Mouse (Mus musculus): Measurements from ENCODE around the gene Acvr1b. TPM values are rescaled to one million over a fixed set of nuclear protein-coding genes. Genes with fewer than 3 reads are reported as not detected.

Acvr1b gene
- polyA plus RNA-seq, 2 experiments from 2014 or later = 3.5 to 3.6 TPM

DNA sequence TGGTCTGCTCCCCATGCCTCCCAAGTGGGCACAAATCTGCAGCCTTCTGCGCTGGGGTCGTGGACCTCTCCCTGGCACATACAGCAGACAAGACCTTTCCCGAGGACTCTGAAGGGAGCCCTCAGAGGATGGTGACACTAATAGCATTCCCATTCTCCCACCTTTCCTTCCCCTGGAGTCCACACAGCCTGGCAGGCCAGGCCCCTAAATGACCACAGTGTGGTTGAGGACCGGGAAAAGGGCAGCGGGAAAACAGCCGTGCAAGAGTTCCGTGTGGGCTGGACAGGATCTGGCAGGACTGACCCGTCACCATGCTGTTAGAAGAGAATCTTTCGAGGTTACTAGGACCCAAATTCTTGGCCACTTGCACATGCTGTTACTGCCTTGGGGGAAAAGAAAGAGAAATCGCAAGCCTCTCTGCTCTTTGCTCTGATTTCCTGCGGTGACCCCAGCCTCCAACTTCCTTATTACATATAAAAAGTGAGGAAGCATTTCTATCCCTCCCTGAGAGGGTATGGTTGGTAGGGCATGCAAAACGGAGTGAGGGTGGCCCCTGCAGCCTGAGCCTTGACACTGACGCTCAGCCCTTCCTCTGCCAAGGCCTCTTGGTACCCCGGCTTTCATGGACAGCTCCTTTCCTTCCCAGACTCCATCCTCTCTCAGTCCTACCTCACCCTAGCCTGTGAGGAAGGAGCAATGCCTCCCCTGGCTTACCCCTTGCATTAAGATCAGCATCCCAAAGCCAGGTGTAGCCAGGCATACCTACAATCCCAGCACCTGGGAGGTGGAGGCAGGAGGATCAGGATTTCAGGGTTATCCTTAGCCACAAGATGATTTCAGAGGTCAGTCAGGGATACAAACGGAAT is 27.5 kb upstream of the Acvr1b start:
- no peak for ATAC-seq

DNA sequence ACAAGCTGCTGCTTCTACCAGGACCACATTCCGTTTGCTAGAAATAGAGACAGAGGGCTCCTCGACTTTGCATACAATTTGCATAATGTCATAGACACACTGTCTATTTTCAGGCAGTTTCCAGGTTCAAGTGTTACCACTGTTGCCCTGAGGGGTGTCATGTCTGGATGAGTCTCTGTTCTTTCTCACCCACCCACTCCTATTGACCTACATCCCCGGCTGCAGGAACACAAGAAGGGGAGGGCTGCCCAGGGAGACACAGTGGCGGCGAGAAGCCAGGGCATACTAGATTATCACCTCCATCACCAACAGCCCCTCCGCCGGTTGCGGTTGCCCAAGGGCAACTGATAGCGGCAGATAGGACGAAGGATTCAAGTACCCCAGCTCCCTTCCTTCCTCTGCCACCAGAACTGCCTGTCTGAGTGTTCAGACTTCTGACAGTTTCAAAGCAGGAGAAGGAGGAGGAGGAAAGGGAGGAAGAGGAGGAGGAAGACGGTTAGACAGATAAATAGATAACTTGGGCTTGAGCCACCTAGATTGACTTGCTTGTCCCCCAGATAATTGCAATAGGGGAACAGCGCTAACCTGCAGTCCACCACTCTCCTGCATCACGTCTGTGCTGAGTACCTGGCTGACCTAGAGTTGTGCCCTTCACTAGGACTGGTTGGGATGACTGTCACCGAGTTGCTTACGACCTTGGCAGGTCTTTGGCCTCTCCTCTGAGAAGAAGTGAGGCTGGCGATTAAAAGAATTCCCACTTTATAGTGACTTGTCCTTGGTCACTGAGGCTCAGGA is 26.6 kb upstream of the Acvr1b start:
- peak; percentile 6 for ATAC-seq

DNA sequence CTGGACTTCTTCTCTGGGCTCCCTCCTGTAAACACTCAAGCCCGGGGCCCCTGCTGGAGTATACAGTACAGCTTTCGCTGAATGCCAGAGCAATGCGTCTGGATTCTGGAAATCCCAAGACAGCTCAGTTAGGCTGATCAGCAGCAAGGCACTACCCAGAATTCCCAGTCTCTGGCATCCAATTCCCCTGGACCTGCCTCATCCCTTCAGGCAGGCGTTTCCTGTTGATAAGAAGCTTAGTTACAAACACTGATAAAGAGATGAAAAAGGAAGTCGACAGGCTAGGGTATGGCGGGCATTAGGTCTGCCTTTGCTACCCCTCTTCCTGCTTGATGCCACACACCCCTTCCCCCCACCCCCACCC is 26.0 kb upstream of the Acvr1b start:
- ATAC-seq = no peak

DNA sequence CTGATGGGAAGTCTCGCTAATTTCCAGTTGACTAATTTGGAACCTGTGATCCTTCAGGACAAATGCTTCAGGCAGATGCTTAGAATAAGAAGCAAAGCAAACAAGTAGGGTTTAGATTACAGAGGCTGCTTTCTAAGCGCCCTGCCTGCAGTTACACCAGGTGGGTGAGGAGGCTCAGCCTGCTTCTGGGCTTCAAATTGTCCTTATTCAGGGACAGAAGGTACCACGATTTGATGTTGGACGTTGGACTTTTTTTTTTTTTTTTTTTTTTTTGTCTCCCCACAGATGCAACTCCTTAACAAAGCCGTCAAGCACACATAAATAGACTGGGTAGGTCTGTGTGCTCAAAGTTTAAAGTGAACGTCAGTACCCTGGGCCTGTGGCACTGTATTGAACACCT is 25.3 kb upstream of the Acvr1b start:
- ATAC-seq = no peak

GRCm38 (mm10) chr15:101151409-101152261 is 22.2 kb upstream of the Acvr1b start:
- no peak for ATAC-seq

GRCm38 (mm10) chr15:101154700-101155616 is 18.9 kb upstream of the Acvr1b start:
- ATAC-seq = no peak

DNA sequence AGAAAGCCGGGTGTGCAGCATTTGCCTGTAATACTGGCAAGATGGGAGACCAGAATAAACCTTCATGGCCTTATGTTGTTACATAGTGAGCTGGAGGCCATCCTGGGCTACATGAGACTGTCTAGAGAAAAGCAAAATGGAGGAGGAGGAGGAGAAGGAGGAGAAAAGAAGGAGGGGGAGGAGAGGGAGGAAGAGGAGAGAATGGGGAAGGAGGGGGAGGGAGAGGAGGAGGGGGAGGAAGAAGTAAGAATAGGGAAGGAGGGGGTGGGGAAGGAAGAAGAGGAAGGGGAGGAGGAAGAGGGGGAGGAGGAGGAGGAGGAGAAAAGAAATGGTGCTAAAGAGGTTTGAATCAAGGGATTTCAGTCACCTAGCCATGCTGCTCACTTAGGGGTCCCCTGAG is 13.7 kb upstream of the Acvr1b start:
- ATAC-seq = no peak

- ATAC-seq = no peak
Measured at GRCm38 (mm10) chr15:101160591-101160990, 13.3 kb upstream of the Acvr1b start.

DNA sequence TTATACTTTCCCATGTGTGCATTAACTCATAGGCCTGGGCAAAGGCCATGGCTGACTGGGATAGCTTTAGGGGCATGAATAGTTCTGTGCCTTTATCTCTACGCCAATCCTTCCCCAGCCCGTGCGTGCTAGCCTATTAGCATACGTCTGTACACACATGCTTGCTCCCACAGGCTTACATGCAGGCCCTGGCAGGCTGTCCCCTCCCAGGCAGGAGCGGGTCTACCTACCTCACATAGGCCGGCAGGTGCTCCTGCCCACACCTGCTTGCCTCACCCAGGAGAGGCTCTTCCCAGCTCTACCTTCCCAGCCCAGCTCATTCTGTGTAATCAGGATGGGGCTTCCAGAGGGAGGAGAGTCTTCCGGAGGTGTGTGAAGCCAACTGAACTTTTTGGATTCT is 12.3 kb upstream of the Acvr1b start:
- ATAC-seq = no peak

GRCm38 (mm10) chr15:101163056-101163458 is 10.8 kb upstream of the Acvr1b start:
- no peak for ATAC-seq

GRCm38 (mm10) chr15:101163854-101164253 is 10.0 kb upstream of the Acvr1b start:
- no peak for ATAC-seq

DNA sequence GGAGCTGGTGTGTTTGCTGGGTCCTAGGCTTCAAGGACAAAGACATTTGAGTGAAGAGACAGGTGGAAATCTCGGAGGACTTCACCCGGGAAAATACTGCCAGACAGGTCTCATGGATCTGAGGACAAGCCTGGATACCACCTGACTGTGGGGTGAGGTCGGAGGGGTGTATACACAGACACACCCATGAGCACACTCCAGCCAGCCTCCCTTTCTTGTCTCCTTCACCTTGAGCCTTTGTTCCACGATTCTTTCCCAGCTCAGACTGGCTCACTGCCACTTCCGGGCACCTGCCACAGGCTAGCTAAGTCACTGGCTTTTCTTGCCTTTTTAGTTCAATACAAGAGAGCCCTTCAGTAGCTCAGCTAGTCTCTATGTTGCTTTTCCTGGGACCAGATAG is 9.6 kb upstream of the Acvr1b start:
- no peak for ATAC-seq

DNA sequence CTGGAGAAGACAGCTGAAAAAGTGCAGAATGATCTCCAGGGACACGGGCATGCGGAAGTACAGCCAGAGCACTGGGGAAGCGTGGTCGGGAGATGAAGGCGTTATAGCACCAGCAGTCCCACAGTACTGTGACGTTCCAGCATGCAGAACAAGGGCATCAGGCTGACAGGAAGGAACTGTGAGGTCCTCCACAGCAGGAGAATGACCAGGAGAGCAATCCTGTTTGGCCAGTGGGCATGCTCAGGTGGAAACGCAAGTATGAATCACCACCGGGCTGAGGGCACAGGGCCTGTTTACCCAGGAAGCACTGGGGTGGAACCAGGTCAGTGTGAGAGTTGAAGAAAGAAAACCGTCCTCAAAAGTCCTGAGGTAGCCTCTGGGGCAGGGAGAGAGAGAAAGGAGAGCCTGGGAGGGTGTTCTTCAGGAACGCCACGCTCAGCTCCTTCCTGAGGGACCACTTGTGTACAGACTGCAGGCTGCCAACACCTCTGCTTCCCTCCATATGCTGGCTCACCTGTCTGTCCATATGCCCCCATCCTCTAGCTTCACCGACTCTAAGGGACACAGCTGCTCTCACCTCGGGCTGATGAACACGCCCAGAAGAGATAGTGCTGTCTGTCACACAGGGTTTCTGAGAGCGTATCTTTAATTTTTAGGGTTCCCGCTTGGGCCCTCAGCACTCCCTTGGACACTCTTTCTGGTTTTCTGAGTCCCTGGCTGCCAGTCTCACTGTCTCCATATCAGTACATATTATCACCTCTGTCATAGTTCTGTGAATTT is 8.0 kb upstream of the Acvr1b start:
- no peak for ATAC-seq

DNA sequence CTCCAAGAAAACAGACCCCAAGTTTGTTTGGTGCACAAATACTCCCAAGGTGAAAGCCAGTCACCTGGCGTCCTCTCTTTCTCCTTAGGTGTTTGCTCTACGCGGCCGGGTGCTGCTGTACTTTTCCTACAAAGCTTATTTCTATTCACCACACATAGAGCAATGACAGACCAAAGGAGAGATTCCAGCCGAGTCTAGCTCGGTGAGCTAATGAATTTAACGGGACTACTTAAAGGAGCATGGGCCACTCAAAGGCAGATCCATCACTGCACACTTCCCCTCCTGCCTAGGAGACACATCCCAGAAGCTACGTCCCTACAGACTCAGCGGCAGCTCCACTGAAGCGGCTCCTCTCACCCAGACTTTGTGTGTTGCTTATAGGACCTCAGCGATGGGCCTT is 6.3 kb upstream of the Acvr1b start:
- ATAC-seq = no peak

DNA sequence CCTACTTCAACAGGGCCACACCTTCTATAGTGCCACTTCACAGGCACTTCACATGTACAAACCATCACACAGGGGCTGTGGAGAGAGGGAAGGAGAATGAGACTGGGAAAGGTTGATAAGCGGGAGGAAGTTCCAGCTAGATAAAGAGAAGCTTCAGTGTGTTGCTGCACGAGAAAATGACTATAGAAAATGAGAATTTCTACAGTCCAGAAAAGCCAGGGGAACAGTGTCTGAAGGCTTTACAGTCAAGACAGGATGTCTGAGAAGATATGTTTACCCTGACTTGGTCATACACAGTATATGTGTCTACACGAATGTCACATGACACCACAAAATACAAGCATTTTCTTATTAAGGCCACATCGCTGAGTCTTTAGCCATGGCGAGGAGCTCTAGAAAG is 4.0 kb upstream of the Acvr1b start:
- ATAC-seq = no peak

DNA sequence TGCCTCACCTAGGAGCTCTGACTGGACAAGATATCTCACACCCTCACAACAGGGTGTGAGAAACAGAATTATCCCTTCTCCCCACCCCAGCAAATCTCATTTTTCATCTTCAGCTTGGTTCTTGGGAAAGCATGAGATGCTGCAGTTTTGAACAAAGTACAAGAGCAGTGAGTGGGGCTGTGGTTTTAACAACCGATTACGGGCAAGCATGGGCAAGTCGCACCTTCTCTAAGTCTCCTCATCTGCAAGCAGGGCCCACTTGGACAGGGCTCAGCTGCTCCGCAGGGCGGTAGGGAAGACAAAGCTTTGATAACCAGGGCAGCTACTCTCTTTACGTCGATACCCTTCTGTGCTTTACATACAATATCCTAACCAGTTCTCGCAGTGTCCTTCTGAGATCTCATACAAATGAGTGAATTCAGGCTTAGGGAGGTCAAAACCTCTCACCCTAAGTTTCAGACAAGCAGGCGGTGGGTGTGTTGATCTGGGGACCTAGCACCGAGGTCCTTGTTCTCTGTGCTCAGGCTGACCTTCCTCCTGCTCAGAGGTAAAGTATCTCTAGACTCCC is 3.4 kb upstream of the Acvr1b start:
- no peak for ATAC-seq

DNA sequence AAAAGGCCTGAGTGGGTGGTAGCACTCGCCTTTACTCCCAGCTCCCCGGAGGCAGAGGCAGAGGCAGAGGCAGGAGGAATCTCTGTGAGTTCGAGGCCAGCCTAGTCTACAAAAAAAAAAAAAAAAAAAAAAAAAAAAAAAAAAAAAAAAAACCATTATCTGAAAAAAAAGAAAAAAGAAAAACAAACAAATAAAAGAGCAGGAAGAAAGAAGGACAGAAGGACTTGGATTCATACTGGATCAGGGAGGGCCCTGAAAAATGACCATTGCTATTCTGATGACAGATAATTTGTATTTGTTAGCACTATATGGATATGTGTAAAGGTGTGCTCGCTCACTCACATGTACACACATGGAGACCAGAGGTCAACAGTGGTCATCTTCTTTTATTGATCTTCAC is 2.6 kb upstream of the Acvr1b start:
- ATAC-seq = no peak

DNA sequence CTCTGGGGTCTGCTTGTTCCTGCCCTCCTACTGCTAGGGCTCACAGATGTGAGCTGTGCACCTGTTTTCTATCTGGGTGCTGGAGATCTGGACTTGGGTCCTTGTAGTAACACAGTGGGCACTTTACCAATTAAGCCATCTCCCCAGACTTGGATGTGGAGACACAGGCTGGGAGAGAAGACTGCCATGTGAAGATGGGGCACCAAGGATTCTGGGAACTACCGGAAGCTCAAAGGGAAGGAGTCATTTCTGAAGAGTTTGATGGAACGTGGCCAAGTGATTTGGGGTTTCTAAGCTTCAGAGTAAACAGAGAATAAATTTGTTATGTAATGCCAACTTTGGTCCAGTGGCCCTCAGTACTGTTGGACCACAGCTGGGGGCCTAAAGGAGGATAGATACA is 1.9 kb upstream of the Acvr1b start:
- no peak for ATAC-seq

DNA sequence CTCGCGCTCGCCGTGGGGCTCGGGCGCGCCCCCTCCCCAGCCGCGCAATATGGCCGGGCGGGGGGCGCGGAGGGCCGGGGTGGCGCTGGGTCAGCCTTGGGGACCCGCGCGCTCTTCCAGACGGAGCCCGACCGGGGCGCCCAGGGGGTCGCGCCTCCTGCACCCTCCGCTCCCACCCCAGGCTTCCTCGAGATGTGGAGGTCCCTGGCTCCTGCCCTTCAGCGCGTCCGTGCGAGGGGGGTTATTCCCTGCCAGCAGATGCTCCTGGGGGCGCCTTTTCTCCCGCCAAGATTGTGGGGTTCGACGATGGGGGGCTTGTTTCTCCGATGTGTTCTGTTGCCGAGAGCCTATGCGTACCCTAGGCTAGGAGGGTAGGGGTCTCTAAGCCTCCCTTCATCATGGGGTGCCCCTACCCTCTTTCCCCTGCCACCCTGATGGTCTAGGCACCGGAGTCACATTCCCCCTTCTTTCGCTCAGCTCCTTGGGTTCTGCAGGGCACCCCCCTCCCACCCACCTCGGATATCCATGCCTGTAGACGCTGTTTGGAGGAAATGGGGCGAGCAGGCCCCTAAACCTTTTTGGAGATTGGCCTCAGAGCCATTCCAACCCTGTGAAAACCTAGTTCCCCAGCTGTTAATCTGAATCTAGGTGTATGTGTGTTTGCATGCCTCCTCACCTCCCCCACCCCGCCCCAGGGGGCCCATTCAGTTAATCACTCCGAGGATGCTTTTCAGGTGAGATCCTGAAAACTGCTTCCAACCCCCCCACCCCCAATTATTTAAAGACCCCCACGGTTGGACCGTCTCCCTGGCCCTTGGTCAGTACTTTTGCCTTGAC is 645 bp downstream of the Acvr1b start:
- ATAC-seq = no peak

DNA sequence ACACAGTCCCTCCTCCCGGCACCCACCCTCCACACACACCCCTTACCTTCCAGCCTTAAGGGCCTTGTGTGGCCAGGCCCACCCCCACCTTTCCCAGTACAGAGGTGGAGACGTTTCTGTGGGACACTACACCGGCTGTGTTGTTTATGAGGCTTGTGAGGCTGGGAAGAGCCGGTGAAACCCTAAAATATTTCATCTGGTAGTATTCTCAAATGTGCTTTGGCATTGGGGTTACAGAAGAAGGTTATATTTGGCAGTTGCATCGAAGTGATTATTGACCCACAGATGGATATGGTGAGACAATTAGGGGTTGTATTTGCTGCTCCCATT is 1.2 kb downstream of the Acvr1b start:
- ATAC-seq = no peak
